Mouse (Mus musculus) embryo, embryonic 11 days (tissue): ENCODE results near the gene Lrrc28.
A peak's percentile ranks its signal among the peaks of the same experiment; 100 is the strongest.

Experiments
- DNase-seq: peaks from one replicate; pipeline ENCODE4 v3.0.0-alpha.2; 2015

Lrrc28 gene

GRCm38 (mm10) chr7:67644291-67644690 lies 777 bp downstream of the Lrrc28 start:
- no peak for DNase-seq

DNA sequence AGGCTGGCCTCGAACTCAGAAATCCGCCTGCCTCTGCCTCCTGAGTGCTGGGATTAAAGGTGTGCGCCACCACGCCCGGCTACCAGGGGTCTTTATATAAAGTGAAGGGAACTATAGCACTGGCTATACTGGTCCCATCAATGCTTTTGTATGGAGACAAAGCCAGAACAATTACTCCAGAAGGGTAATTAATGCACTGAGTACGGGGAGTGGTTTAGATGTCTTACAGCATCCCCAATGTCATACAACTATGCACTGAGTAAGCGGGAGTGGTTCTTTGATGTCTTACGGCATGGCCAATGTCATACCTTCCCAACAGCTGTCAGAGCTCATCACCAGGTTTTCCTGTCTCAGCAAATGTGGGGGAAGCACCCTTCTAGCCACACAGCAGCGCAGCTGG lies 2.1 kb downstream of the Lrrc28 start:
- no peak for DNase-seq

DNA sequence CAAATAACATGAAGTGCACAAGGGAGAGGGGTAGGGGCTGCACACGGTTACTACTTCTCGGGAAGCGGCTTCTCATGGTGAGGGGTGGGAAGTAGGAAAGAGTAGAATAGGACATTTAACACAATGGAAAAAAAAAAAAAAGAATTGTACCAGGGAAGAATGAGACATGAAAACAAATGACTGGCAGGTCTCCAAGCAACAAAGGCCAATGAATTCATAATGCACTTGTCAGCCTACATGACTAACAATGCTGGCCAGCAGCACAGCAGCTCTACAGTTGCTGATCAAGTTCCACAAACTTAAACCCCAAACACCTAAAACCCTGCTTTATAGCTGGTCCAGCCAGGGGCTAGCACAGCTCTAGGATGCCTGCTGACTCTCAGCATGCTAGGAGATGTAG lies 6.1 kb downstream of the Lrrc28 start:
- DNase-seq, result no peak

DNA sequence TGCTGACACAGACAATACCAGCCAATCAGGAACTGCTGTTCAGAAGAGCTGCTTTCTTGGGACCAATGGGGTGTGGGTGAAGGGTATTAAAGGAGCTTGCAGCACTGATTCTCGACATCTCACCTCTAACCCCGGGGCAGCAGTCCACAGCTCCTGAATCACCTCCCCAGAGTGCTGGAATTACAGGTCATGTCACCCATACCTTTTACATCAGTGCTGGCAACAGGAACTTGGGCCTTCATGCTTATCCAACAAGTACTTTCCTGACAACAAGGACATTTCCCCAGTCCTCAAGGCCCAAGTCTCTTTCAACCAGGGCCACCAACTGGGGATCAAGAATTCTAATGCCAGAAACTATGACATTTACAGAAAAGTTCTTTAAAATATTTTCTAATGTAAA lies 8.9 kb downstream of the Lrrc28 start:
- no peak for DNase-seq

DNA sequence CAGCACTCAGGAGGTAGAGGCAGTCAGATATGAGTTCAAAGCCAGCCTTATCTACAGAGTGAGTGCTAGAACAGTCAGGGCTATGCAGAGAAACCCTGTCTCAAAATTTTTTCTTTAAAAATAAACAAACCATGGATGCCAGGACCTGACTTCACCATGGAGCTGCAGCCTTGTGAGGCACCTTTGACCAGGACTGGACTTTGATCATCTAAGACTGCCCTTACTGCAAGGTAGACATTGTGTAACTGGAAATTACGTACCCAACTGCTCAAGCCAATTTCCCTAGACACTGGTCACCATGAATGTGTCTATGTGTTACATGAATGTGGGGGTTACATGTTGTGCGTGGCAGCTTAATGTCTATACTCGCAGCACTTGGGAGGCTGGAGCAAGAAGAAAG lies 10.9 kb downstream of the Lrrc28 start:
- no peak for DNase-seq

DNA sequence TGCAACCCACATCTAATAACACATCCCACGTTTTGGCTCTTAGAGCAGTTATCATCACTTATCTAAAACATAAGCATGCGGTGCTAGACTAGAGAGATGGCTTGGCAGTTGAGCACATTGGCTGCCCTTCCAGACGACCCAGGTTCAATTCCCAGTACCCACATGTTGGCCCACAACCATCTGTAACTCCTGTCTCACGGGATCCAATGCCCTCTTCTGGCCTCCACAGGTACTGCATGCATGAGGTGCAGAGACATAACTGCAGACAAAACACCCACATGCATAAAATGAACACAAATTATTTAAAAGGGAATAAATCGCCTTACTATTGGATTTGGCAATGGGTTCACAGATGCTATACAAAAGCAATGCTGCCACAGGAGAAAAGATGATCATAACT lies 12.7 kb downstream of the Lrrc28 start:
- DNase-seq, result no peak

- DNase-seq, result peak; percentile 87
These were observed 14.3 kb downstream of the Lrrc28 start for GRCm38 (mm10) chr7:67630817-67631216.

- DNase-seq, result no peak
These were observed 15.4 kb downstream of the Lrrc28 start for GRCm38 (mm10) chr7:67629681-67630080.

DNA sequence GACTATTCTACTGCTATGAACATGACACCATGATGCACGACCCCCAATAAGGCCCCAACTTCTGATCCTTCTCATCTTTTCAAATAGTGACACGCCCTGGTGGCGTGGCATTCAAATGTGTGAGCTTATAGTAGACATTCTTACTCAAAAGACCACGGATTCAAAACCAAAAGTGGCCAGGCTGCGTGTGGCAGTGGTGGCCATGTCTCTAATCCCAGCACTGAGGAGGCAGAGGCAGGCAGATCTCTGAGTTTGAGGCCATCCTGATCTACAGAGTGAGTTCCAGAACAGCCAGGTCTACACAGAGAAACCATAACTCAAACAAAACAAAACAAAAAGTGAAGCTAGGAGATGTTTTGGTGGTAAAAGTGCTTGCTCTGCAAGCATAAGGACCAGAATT lies 18.4 kb downstream of the Lrrc28 start:
- no peak for DNase-seq

GRCm38 (mm10) chr7:67622151-67622550 lies 22.9 kb downstream of the Lrrc28 start:
- no peak for DNase-seq

DNA sequence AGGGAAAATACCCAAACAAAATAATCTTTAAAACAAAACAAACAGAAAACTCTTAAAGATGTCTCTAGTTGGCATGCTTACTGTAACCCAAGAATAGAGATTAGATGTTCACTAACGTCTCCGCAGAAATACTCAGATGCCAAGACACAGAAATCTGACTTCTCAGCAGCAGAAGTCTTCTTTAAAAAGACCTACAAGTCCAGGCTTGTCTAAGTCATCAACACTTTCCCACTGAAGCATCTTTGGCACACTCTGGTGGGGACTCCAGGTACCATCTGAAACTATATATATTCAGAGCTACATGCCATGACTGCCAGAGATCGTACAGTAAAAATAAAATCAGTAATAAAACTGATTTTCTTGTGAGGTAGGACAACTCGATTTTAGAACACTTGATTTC lies 25.2 kb downstream of the Lrrc28 start:
- peak; percentile 34 for DNase-seq

DNA sequence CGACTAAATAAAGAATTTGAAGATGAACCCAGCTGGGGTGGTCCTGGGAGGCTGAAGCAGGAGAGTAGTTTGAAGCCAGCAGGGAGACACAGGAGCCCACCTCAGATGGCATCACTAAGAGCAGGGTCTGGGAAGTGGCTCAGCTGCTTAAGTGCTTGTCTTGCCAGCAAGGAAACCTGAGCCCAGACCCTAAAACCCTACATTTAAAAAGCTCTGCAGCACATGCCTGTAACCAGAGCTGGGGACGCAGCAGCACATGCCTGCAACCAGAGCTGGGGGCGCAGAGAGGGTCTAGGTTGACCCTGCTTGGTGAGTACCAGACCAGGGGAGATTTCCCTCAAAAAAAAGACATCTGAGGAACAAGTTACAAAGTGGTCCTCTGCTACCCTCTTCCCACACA lies 26.8 kb downstream of the Lrrc28 start:
- peak; percentile 50 for DNase-seq

- no peak for DNase-seq
These were observed 27.4 kb downstream of the Lrrc28 start for GRCm38 (mm10) chr7:67617646-67618045.

DNA sequence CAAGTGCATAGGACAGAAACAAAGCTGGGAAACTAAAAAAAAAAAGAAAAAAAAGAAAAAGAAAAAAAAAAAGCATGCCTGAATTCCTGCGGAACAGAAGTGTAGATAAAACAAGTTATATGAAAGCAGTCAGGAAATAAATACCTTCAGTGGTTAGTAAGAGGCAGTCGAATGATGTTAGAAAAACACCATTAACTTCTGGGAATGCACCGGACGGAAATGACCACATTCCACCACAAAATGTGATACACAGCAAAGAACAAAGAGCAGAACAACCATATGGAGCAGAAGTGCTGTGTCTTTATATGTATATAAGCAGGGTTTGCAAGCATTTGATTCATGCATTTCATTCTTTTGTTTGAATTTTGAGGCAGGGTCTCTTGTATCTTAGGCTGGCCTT lies 28.2 kb downstream of the Lrrc28 start:
- no peak for DNase-seq

DNA sequence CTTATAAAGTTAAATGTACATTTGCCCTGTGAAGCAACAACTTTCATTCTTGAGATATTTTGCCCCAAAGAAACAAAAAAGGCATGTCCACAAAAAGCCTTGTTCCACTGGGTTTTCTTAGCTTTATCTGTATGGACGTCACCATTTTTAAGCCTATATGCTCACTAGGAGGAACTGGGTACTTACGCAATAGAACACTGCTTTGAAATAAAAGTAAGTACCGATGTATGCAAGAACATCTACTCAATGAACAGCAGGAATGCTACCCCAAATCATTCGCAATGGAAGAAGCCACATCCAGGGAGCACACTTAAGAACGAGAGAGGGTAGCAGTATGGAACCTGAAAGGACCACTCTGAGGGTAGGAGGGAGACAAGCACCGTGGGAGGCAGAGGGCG lies 30.6 kb downstream of the Lrrc28 start:
- DNase-seq, result no peak

GRCm38 (mm10) chr7:67613795-67614463 lies 31.1 kb downstream of the Lrrc28 start:
- no peak for DNase-seq

DNA sequence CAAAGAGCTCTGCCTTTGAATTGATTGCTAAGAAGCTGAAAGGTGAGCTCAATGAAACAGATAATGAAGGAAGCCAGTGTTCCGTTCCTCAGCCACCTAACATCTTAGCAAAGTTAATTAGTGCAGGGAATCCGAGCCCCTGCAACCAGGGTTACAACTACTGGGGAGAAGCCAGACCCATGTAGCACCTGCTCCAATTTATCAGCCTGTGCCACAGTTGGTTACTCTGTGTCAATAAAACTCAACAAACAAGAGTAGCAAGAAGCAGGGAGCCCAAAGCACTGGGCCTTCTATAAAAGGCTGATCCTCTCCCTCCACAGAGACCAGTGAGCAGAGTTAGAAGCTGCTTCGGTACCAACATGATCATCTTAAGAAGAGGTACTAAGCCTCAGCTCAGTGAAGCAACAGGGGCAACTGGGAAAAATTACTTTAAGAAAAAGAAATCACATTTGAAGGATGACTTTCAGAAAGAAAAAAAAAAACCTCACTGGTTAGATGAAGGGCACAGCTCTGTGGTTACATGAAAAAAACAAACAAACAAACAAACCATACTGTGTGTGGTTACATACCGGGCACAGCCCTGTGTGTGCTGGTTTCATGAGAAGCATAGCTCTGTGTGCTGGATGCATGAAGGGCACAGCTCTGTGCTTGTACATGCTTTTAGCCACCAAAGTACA lies 36.6 kb downstream of the Lrrc28 start:
- no peak for DNase-seq

GRCm38 (mm10) chr7:67607669-67608347 lies 37.3 kb downstream of the Lrrc28 start:
- DNase-seq, result no peak

GRCm38 (mm10) chr7:67606250-67606649 lies 38.8 kb downstream of the Lrrc28 start:
- no peak for DNase-seq

- DNase-seq, result no peak
These were observed 40.0 kb downstream of the Lrrc28 start for GRCm38 (mm10) chr7:67605114-67605513.

GRCm38 (mm10) chr7:67598050-67598449 lies 47.0 kb downstream of the Lrrc28 start:
- no peak for DNase-seq

- DNase-seq, result no peak
These were observed 48.1 kb downstream of the Lrrc28 start for GRCm38 (mm10) chr7:67596961-67597360.

GRCm38 (mm10) chr7:67596322-67596721 lies 48.7 kb downstream of the Lrrc28 start:
- DNase-seq, result no peak

- DNase-seq, result no peak
These were observed 51.2 kb downstream of the Lrrc28 start for GRCm38 (mm10) chr7:67593902-67594301.
